Mouse (Mus musculus): ENCODE measurements around the gene Ptdss2. TPM values are rescaled to one million over a fixed set of nuclear protein-coding genes. Genes with fewer than 3 reads are reported as not detected.

Gene Ptdss2
- polyA plus RNA-seq, 1 experiment from 2014 or later, result 64.5 TPM

DNA sequence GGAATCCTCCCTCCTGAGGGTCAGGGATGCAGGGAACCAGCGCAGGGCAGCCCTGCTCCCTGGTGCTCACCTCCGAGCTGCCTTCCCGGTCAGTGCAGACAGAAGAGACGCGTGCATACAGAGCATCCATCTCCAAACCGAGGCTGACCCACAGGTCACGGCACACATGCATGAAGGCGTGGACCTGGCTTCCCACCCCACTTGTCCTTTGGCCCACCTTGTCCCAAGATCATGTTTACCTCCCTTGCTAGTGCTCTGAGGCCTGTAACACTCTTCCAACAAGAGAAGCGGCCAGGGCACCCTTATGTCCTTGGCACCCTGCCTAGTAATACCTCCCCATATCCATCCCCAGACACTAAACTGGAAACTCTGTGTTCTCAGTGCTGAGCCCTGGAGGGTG is 6.3 kb upstream of the Ptdss2 start:
- ATAC-seq (ENCODE audit: low read depth) (no peak), DNase-seq (ENCODE audit: low spot score) (no peak)
- no peak overlapping the region for H3K4me3 ChIP-seq (ENCODE audit: low read depth, low read length)
- no peak overlapping the region for H3K9ac ChIP-seq (ENCODE audit: low read depth, low read length)
- 85% methylated on average over 9 of the region's 9 CpGs for WGBS
- no peaks in the 10 kb centered on the region for H3K36me3 ChIP-seq (ENCODE audit: control insufficient read depth, insufficient read depth, low read length)
- no peak overlapping the region for H3K27ac ChIP-seq (replicated peaks; ENCODE audit: low read depth, low read length)
- H3K27me3 ChIP-seq (replicated peaks; ENCODE audit: control insufficient read depth, insufficient read depth, low read length), result 0 out of 2 replicates have a peak, but pooled peaks cover 3% of the 10 kb centered on the region
- H3K4me1 ChIP-seq (ENCODE audit: control insufficient read depth, insufficient read depth, low read length), result no peaks in the 10 kb centered on the region
- no peaks in the 10 kb centered on the region for H3K9me3 ChIP-seq (ENCODE audit: control insufficient read depth, low read length)
- no peak overlapping the region for H3K4me2 ChIP-seq (ENCODE audit: low read depth, low read length)

DNA sequence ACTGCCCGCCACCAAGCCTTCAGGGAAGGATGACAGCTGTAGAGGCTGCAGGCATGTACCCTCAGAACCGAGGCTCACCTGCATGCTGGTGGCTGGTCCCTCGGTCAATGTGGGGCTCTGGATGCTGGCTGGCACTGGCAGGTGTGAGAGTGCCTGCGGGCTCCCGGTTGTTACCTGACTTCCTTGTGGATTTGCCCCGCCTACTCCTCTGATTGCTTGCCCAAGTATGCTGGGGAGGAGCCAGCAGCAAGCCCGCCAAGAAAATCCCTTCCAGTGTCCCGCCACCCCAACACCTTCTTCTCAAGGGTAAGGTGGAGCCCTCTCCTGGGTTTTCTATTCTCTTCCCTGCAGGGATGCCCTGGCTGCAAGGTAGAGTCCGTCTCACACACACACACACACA is 4.5 kb upstream of the Ptdss2 start, which contains the start of gene Ano9:
TSS of gene Ano9 (minus strand) at position 171 of the 400 bp plus-strand sequence.
- Histone ChIP-seq H3K36me3 (ENCODE audit: control insufficient read depth, insufficient read depth, low read length) (no peaks in the 10 kb centered on the region), H3K27me3 (replicated peaks; ENCODE audit: control insufficient read depth, insufficient read depth, low read length) (0 out of 2 replicates have a peak, but pooled peaks cover 3% of the 10 kb centered on the region), H3K9ac (ENCODE audit: low read depth, low read length) (0 out of 2 replicates have a peak within 1 kb of the TSS, but pooled peaks have one; percentile 14), H3K4me3 (ENCODE audit: low read depth, low read length) (no peak within 1 kb of the TSS), H3K4me2 (ENCODE audit: low read depth, low read length) (peak within 1 kb of the TSS; percentile 33), H3K9me3 (ENCODE audit: control insufficient read depth, low read length) (no peaks in the 10 kb centered on the region), H3K27ac (replicated peaks; ENCODE audit: low read depth, low read length) (no peak within 1 kb of the TSS), H3K4me1 (ENCODE audit: control insufficient read depth, insufficient read depth, low read length) (no peaks in the 10 kb centered on the region)
- 7% methylated on average over 7 of the region's 9 CpGs for WGBS
- peak; percentile 61 for DNase-seq (ENCODE audit: low spot score)
- peak; percentile 38; the same call in 1 of the 2 replicates for ATAC-seq (ENCODE audit: low read depth)

- DNase-seq (ENCODE audit: low spot score), result no peak
- H3K4me1 ChIP-seq (ENCODE audit: control insufficient read depth, insufficient read depth, low read length), result no peaks in the 10 kb centered on the region
- no peaks in the 10 kb centered on the region for H3K36me3 ChIP-seq (ENCODE audit: control insufficient read depth, insufficient read depth, low read length)
- H3K27ac ChIP-seq (replicated peaks; ENCODE audit: low read depth, low read length), result no peak overlapping the region
- WGBS, result 61% methylated on average over 3 of the region's 3 CpGs
- H3K9ac ChIP-seq (ENCODE audit: low read depth, low read length), result no peak overlapping the region
- 0 out of 2 replicates have a peak, but pooled peaks cover 3% of the 10 kb centered on the region for H3K27me3 ChIP-seq (replicated peaks; ENCODE audit: control insufficient read depth, insufficient read depth, low read length)
- H3K4me2 ChIP-seq (ENCODE audit: low read depth, low read length), result no peak overlapping the region
- no peak overlapping the region for H3K4me3 ChIP-seq (ENCODE audit: low read depth, low read length)
- no peak for ATAC-seq (ENCODE audit: low read depth)
- no peaks in the 10 kb centered on the region for H3K9me3 ChIP-seq (ENCODE audit: control insufficient read depth, low read length)
These were observed 2.7 kb upstream of the Ptdss2 start for GRCm38 (mm10) chr7:141119487-141119886.

GRCm38 (mm10) chr7:141120605-141121004 is 1.6 kb upstream of the Ptdss2 start:
- Histone ChIP-seq H3K4me2 (ENCODE audit: low read depth, low read length) (no peak overlapping the region), H3K36me3 (ENCODE audit: control insufficient read depth, insufficient read depth, low read length) (no peaks in the 10 kb centered on the region), H3K4me3 (ENCODE audit: low read depth, low read length) (no peak overlapping the region), H3K27ac (replicated peaks; ENCODE audit: low read depth, low read length) (no peak overlapping the region), H3K4me1 (ENCODE audit: control insufficient read depth, insufficient read depth, low read length) (no peaks in the 10 kb centered on the region), H3K27me3 (replicated peaks; ENCODE audit: control insufficient read depth, insufficient read depth, low read length) (0 out of 2 replicates have a peak, but pooled peaks cover 3% of the 10 kb centered on the region), H3K9ac (ENCODE audit: low read depth, low read length) (no peak overlapping the region), H3K9me3 (ENCODE audit: control insufficient read depth, low read length) (no peaks in the 10 kb centered on the region)
- DNase-seq (ENCODE audit: low spot score) (no peak), ATAC-seq (ENCODE audit: low read depth) (no peak)
- WGBS, result 82% methylated on average over 3 of the region's 3 CpGs

DNA sequence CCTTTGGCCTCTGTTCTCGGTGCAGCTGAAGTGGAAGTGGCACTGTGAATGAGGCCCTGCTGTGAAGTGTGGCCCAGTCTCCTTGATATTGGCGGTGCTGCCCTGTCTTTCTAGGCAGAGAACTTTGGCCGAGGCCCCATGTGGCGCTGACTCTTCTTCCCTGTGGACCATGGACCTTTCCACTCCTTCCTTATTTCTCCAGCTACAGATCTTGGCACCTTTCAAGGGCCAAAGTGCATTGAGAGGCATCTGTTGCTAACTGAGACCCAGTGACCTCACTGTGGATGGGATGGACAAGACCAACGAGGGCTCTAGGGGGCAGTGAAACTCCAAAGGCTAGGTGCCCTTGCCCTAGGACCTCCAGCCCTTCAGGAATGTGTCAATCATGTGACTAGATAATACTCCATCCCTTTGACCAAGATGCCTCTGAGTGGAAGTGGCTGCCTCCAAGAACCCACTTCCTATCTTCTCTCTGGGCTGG is 1.1 kb upstream of the Ptdss2 start:
- H3K4me3 ChIP-seq (ENCODE audit: low read depth, low read length), result no peak overlapping the region
- ATAC-seq (ENCODE audit: low read depth) (no peak), DNase-seq (ENCODE audit: low spot score) (no peak)
- no peaks in the 10 kb centered on the region for H3K36me3 ChIP-seq (ENCODE audit: control insufficient read depth, insufficient read depth, low read length)
- no peak overlapping the region for H3K4me2 ChIP-seq (ENCODE audit: low read depth, low read length)
- 77% methylated on average over 5 of the region's 5 CpGs for WGBS
- H3K27ac ChIP-seq (replicated peaks; ENCODE audit: low read depth, low read length), result no peak overlapping the region
- H3K9ac ChIP-seq (ENCODE audit: low read depth, low read length), result no peak overlapping the region
- H3K9me3 ChIP-seq (ENCODE audit: control insufficient read depth, low read length), result no peaks in the 10 kb centered on the region
- H3K27me3 ChIP-seq (replicated peaks; ENCODE audit: control insufficient read depth, insufficient read depth, low read length), result 0 out of 2 replicates have a peak, but pooled peaks cover 3% of the 10 kb centered on the region
- no peaks in the 10 kb centered on the region for H3K4me1 ChIP-seq (ENCODE audit: control insufficient read depth, insufficient read depth, low read length)

- ATAC-seq (ENCODE audit: low read depth) (peak; percentile 99), DNase-seq (ENCODE audit: low spot score) (peak; percentile 99)
- H3K27me3 ChIP-seq (replicated peaks; ENCODE audit: control insufficient read depth, insufficient read depth, low read length), result no peaks in the 10 kb centered on the region
- H3K27ac ChIP-seq (replicated peaks; ENCODE audit: low read depth, low read length), result peak overlapping the region; percentile 84
- 2% methylated on average over 29 of the region's 29 CpGs for WGBS
- H3K9ac ChIP-seq (ENCODE audit: low read depth, low read length), result peak overlapping the region; percentile 73
- H3K36me3 ChIP-seq (ENCODE audit: control insufficient read depth, insufficient read depth, low read length), result no peaks in the 10 kb centered on the region
- no peaks in the 10 kb centered on the region for H3K9me3 ChIP-seq (ENCODE audit: control insufficient read depth, low read length)
- H3K4me2 ChIP-seq (ENCODE audit: low read depth, low read length), result peak overlapping the region; percentile 57
- no peaks in the 10 kb centered on the region for H3K4me1 ChIP-seq (ENCODE audit: control insufficient read depth, insufficient read depth, low read length)
- H3K4me3 ChIP-seq (ENCODE audit: low read depth, low read length), result peak overlapping the region; percentile 63
These were observed 721 bp downstream of the Ptdss2 start for GRCm38 (mm10) chr7:141122689-141123516.

GRCm38 (mm10) chr7:141123517-141123856 is 1.3 kb downstream of the Ptdss2 start:
- DNase-seq (ENCODE audit: low spot score) (no peak), ATAC-seq (ENCODE audit: low read depth) (no peak)
- 3% methylated on average over 11 of the region's 15 CpGs for WGBS
- Histone ChIP-seq H3K4me2 (ENCODE audit: low read depth, low read length) (peak overlapping the region; percentile 57), H3K27me3 (replicated peaks; ENCODE audit: control insufficient read depth, insufficient read depth, low read length) (no peaks in the 10 kb centered on the region), H3K9ac (ENCODE audit: low read depth, low read length) (peak overlapping the region; percentile 73), H3K4me1 (ENCODE audit: control insufficient read depth, insufficient read depth, low read length) (no peaks in the 10 kb centered on the region), H3K4me3 (ENCODE audit: low read depth, low read length) (peak overlapping the region; percentile 63), H3K9me3 (ENCODE audit: control insufficient read depth, low read length) (no peaks in the 10 kb centered on the region), H3K27ac (replicated peaks; ENCODE audit: low read depth, low read length) (peak overlapping the region; percentile 84), H3K36me3 (ENCODE audit: control insufficient read depth, insufficient read depth, low read length) (no peaks in the 10 kb centered on the region)

- WGBS, result under 1% methylated on average over 51 of the region's 59 CpGs
- H3K4me1 ChIP-seq (ENCODE audit: control insufficient read depth, insufficient read depth, low read length), result peaks cover 9% of the 10 kb centered on the region
- DNase-seq (ENCODE audit: low spot score) (peak; percentile 97), ATAC-seq (ENCODE audit: low read depth) (peak; percentile 99)
- no peaks in the 10 kb centered on the region for H3K9me3 ChIP-seq (ENCODE audit: control insufficient read depth, low read length)
- peak overlapping the region; percentile 15 for H3K27ac ChIP-seq (replicated peaks; ENCODE audit: low read depth, low read length)
- H3K9ac ChIP-seq (ENCODE audit: low read depth, low read length), result peak overlapping the region; percentile 95
- H3K27me3 ChIP-seq (replicated peaks; ENCODE audit: control insufficient read depth, insufficient read depth, low read length), result no peaks in the 10 kb centered on the region
- peak overlapping the region; percentile 91 for H3K4me3 ChIP-seq (ENCODE audit: low read depth, low read length)
- H3K4me2 ChIP-seq (ENCODE audit: low read depth, low read length), result peak overlapping the region; percentile 85
- H3K36me3 ChIP-seq (ENCODE audit: control insufficient read depth, insufficient read depth, low read length), result peaks cover 14% of the 10 kb centered on the region
These were observed 9.0 kb downstream of the Ptdss2 start for GRCm38 (mm10) chr7:141131024-141131820.
